Mouse (Mus musculus) liver, postnatal 0 days (tissue): ENCODE measurements around the gene Tesc.

Experiments used
- CTCF ChIP-seq: sonication (generic); IDR thresholded peaks from 2 replicates; pipeline ENCODE4 v1.5.1; 2016; ENCODE audit warnings: antibody characterized with exemption, low read depth
- EP300 ChIP-seq: IDR thresholded peaks from 2 replicates; pipeline ENCODE4 v1.6.1; 2016; ENCODE audit warnings: antibody characterized with exemption, low read depth, mild to moderate bottlenecking

DNA sequence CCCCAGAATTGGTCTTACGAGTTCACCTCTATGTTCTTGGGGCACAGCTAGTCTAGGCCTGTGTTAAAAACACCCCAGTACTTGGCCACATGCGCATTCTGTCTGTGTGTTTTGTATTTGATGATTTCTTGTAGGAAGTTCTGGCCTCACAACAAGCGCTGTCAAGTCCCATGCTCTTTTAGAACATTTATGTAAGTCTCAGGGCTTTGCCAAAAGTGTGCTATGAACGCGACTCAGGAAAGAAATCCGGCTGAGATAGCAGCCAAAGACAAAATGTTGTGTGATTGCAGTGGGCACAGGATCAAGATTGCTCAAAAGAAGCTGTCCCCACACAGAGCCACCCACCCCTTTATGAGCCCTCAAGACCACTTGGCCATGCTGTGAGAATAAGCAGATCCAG is 34.0 kb upstream of the Tesc start:
- TF ChIP-seq CTCF, result no peak
- TF ChIP-seq EP300, result no peak
